Mouse (Mus musculus) liver (tissue): ENCODE data around the gene Gm14409.
"Not testable (repeated sequence)": the region's sequence is repeated elsewhere in the genome, so short reads cannot be mapped to it uniquely, and the experiment has no call there.

ENCODE experiments used
- DNase-seq: peaks from one replicate; pipeline ENCODE4 v3.0.0-alpha.2; 2020; ENCODE audit warnings: mixed read lengths

Gene Gm14409

GRCm38 (mm10) chr2:177266936-177267335, at the start of gene Gm14409:
Gm14409 (minus strand) TSS chr2:177267036.
- not testable (repeated sequence) for DNase-seq

GRCm38 (mm10) chr2:177309627-177310026, 42.8 kb upstream of the Gm14409 start:
- DNase-seq, result not testable (repeated sequence)

DNA sequence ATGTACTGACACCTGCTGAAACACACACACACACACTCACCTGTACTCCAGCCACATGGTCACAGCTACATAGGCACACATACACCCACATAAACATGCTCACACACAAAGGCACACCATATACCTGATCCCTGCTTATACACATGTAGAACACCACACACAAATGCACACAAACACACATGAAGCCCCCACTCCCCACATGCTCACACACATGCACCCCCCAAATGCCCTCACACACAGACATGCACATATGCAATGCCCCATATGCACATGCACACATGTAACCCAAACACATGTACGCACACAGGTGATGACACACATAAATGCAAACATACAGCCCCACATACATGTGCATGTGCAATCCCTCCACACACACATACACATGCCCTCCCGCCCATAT, 38.1 kb upstream of the Gm14409 start:
- not testable (repeated sequence) for DNase-seq

- not testable (repeated sequence) for DNase-seq
Observed at GRCm38 (mm10) chr2:177283701-177284100, 16.9 kb upstream of the Gm14409 start.

DNA sequence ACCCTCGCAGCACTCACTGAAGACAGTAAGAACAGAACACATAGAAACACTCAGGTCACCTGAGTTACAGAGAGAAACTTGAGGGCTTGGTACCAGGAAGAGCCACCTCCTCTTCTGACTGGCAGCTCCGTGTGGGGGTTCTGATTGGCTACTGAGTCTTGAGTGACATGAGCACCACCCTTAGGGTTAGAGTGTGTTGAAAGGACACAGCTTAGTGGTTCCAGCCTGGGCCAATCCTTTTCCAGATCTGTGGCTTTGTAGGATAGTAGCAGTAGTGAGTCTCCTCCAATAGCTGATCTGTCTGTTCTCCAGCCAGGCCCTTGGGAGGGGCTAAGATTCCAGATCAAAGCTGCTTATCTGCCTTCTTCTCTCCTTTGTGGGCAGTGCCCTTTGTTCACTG, 10.9 kb upstream of the Gm14409 start:
- DNase-seq, result not testable (repeated sequence)

DNA sequence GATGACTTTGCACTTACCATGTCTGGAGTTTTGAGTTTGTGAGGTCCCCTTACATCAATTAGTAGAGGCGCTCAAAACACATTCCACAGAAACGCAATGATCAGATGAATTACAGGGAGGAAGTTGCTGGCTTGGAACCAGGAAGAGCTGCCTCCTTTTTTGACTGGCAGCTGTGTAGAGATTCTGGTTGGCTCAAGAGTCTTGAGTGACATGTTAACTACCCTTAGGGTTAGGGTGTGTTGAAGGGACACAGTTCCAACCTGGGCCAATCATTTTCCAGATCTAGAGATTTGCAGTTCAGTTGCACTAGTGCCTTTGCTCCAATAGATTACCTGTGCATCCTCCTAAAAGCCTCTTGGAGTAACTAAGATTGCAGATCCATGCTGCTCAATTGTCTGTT, 5.4 kb upstream of the Gm14409 start:
- not testable (repeated sequence) for DNase-seq

GRCm38 (mm10) chr2:177247449-177247848, 19.4 kb downstream of the Gm14409 start:
- DNase-seq, result not testable (repeated sequence)

- DNase-seq, result not testable (repeated sequence)
Observed at GRCm38 (mm10) chr2:177230461-177230860, 36.4 kb downstream of the Gm14409 start.
